Mouse (Mus musculus): Measurements from ENCODE around the gene Tomm40. TPM values are rescaled to one million over a fixed set of nuclear protein-coding genes. Genes with fewer than 3 reads are reported as not detected.
A peak's percentile ranks its signal among the peaks of the same experiment; 100 is the strongest.

Tomm40 gene
- polyA plus RNA-seq, 1 experiment from 2014 or later: 128 TPM

GRCm38 (mm10) chr7:19743791-19744190 is 28.6 kb upstream of the Tomm40 start:
- H3K27ac ChIP-seq (replicated peaks): peak overlapping the region; percentile 84; the same call in 1 of the 2 replicates
- peaks cover 47% of the 10 kb centered on the region for H3K36me3 ChIP-seq
- no peaks in the 10 kb centered on the region for H3K27me3 ChIP-seq (replicated peaks)
- H3K4me1 ChIP-seq: peaks cover 75% of the 10 kb centered on the region
- 74% methylated on average over 6 of the region's 6 CpGs for WGBS
- no peak overlapping the region for H3K4me3 ChIP-seq
- no peak overlapping the region for H3K4me2 ChIP-seq
- no peak for ATAC-seq (ENCODE audit: extremely low read depth, insufficient number of reproducible peaks, low FRiP score, low TSS enrichment)
- H3K9me3 ChIP-seq: peaks cover 4% of the 10 kb centered on the region; the same call in 1 of the 2 replicates
- H3K9ac ChIP-seq: no peak overlapping the region

GRCm38 (mm10) chr7:19742468-19742867 is 27.2 kb upstream of the Tomm40 start:
- Histone ChIP-seq H3K4me2 (no peak overlapping the region), H3K9ac (no peak overlapping the region), H3K4me3 (no peak overlapping the region), H3K4me1 (peaks cover 66% of the 10 kb centered on the region), H3K9me3 (peaks cover 4% of the 10 kb centered on the region; the same call in 1 of the 2 replicates), H3K27me3 (replicated peaks) (no peaks in the 10 kb centered on the region), H3K36me3 (peaks cover 57% of the 10 kb centered on the region), H3K27ac (replicated peaks) (no peak overlapping the region)
- 48% methylated on average over 5 of the region's 5 CpGs for WGBS
- ATAC-seq (ENCODE audit: extremely low read depth, insufficient number of reproducible peaks, low FRiP score, low TSS enrichment): no peak

- ATAC-seq (ENCODE audit: extremely low read depth, insufficient number of reproducible peaks, low FRiP score, low TSS enrichment): no peak
- no peaks in the 10 kb centered on the region for H3K27me3 ChIP-seq (replicated peaks)
- H3K27ac ChIP-seq (replicated peaks): peak overlapping the region; percentile 50; the same call in 1 of the 2 replicates
- no peak overlapping the region for H3K4me2 ChIP-seq
- WGBS: 25% methylated on average over 8 of the region's 8 CpGs
- peak overlapping the region; percentile 33; the same call in 1 of the 2 replicates for H3K9ac ChIP-seq
- H3K4me1 ChIP-seq: peaks cover 61% of the 10 kb centered on the region
- H3K36me3 ChIP-seq: peaks cover 67% of the 10 kb centered on the region
- H3K4me3 ChIP-seq: no peak overlapping the region
- H3K9me3 ChIP-seq: peaks cover 4% of the 10 kb centered on the region; the same call in 1 of the 2 replicates
These were observed 26.2 kb upstream of the Tomm40 start for GRCm38 (mm10) chr7:19741329-19742031.

- H3K27ac ChIP-seq (replicated peaks): no peak overlapping the region
- peaks cover 76% of the 10 kb centered on the region for H3K36me3 ChIP-seq
- 78% methylated on average over 11 of the region's 11 CpGs for WGBS
- H3K4me3 ChIP-seq: no peak overlapping the region
- H3K9me3 ChIP-seq: peaks cover 4% of the 10 kb centered on the region; the same call in 1 of the 2 replicates
- H3K9ac ChIP-seq: no peak overlapping the region
- no peaks in the 10 kb centered on the region for H3K27me3 ChIP-seq (replicated peaks)
- ATAC-seq (ENCODE audit: extremely low read depth, insufficient number of reproducible peaks, low FRiP score, low TSS enrichment): no peak
- H3K4me2 ChIP-seq: no peak overlapping the region
- H3K4me1 ChIP-seq: peaks cover 49% of the 10 kb centered on the region
These were observed 25.0 kb upstream of the Tomm40 start for GRCm38 (mm10) chr7:19740269-19740668.

GRCm38 (mm10) chr7:19738771-19739170 is 23.5 kb upstream of the Tomm40 start:
- no peaks in the 10 kb centered on the region for H3K27me3 ChIP-seq (replicated peaks)
- H3K9me3 ChIP-seq: peaks cover 4% of the 10 kb centered on the region; the same call in 1 of the 2 replicates
- 96% methylated on average over 3 of the region's 3 CpGs for WGBS
- no peak overlapping the region for H3K9ac ChIP-seq
- no peak for ATAC-seq (ENCODE audit: extremely low read depth, insufficient number of reproducible peaks, low FRiP score, low TSS enrichment)
- no peak overlapping the region for H3K4me2 ChIP-seq
- H3K4me3 ChIP-seq: no peak overlapping the region
- H3K4me1 ChIP-seq: peaks cover 34% of the 10 kb centered on the region
- H3K27ac ChIP-seq (replicated peaks): no peak overlapping the region
- peaks cover 89% of the 10 kb centered on the region for H3K36me3 ChIP-seq

- no peak overlapping the region; the same call in 1 of the 2 replicates for H3K9ac ChIP-seq
- H3K36me3 ChIP-seq: peaks cover 95% of the 10 kb centered on the region
- 0 out of 2 replicates have a peak overlapping the region, but pooled peaks have one; percentile 33 for H3K27ac ChIP-seq (replicated peaks)
- WGBS: 73% methylated on average over 16 of the region's 16 CpGs
- peaks cover 17% of the 10 kb centered on the region for H3K4me1 ChIP-seq
- H3K9me3 ChIP-seq: peaks cover 4% of the 10 kb centered on the region; the same call in 1 of the 2 replicates
- no peaks in the 10 kb centered on the region for H3K27me3 ChIP-seq (replicated peaks)
- ATAC-seq (ENCODE audit: extremely low read depth, insufficient number of reproducible peaks, low FRiP score, low TSS enrichment): no peak
- H3K4me2 ChIP-seq: no peak overlapping the region; the same call in 1 of the 2 replicates
- no peak overlapping the region for H3K4me3 ChIP-seq
These were observed 21.3 kb upstream of the Tomm40 start for GRCm38 (mm10) chr7:19736389-19737057.

- H3K9ac ChIP-seq: no peak overlapping the region
- H3K36me3 ChIP-seq: peaks cover 95% of the 10 kb centered on the region
- ATAC-seq (ENCODE audit: extremely low read depth, insufficient number of reproducible peaks, low FRiP score, low TSS enrichment): no peak
- 84% methylated on average over 10 of the region's 10 CpGs for WGBS
- H3K4me2 ChIP-seq: no peak overlapping the region
- peaks cover 6% of the 10 kb centered on the region; the same call in 1 of the 2 replicates for H3K4me1 ChIP-seq
- H3K27ac ChIP-seq (replicated peaks): no peak overlapping the region
- no peaks in the 10 kb centered on the region for H3K27me3 ChIP-seq (replicated peaks)
- H3K9me3 ChIP-seq: no peaks in the 10 kb centered on the region
- no peak overlapping the region for H3K4me3 ChIP-seq
These were observed 19.0 kb upstream of the Tomm40 start for GRCm38 (mm10) chr7:19734178-19734666.

GRCm38 (mm10) chr7:19726541-19726940 is 11.3 kb upstream of the Tomm40 start:
- no peaks in the 10 kb centered on the region for H3K27me3 ChIP-seq (replicated peaks)
- H3K9ac ChIP-seq: no peak overlapping the region
- 88% methylated on average over 4 of the region's 4 CpGs for WGBS
- peaks cover 100% of the 10 kb centered on the region for H3K36me3 ChIP-seq
- no peak overlapping the region for H3K4me3 ChIP-seq
- ATAC-seq (ENCODE audit: extremely low read depth, insufficient number of reproducible peaks, low FRiP score, low TSS enrichment): no peak
- H3K4me2 ChIP-seq: no peak overlapping the region
- no peaks in the 10 kb centered on the region for H3K4me1 ChIP-seq
- H3K9me3 ChIP-seq: no peaks in the 10 kb centered on the region
- H3K27ac ChIP-seq (replicated peaks): no peak overlapping the region

GRCm38 (mm10) chr7:19724167-19724566 is 8.9 kb upstream of the Tomm40 start:
- H3K4me2 ChIP-seq: no peak overlapping the region
- H3K27ac ChIP-seq (replicated peaks): 0 out of 2 replicates have a peak overlapping the region, but pooled peaks have one; percentile 9
- H3K27me3 ChIP-seq (replicated peaks): no peaks in the 10 kb centered on the region
- H3K36me3 ChIP-seq: peaks cover 100% of the 10 kb centered on the region
- no peak overlapping the region for H3K4me3 ChIP-seq
- H3K9ac ChIP-seq: no peak overlapping the region
- peaks cover 11% of the 10 kb centered on the region for H3K9me3 ChIP-seq
- WGBS: 95% methylated on average over 12 of the region's 12 CpGs
- H3K4me1 ChIP-seq: no peaks in the 10 kb centered on the region
- no peak for ATAC-seq (ENCODE audit: extremely low read depth, insufficient number of reproducible peaks, low FRiP score, low TSS enrichment)

- ATAC-seq (ENCODE audit: extremely low read depth, insufficient number of reproducible peaks, low FRiP score, low TSS enrichment): no peak
- WGBS: 73% methylated on average over 6 of the region's 6 CpGs
These were observed 7.5 kb upstream of the Tomm40 start for GRCm38 (mm10) chr7:19722754-19723195.

GRCm38 (mm10) chr7:19719200-19719599 is 4.0 kb upstream of the Tomm40 start:
- H3K36me3 ChIP-seq: peaks cover 72% of the 10 kb centered on the region

More at GRCm38 (mm10) chr7:19722754-19723195, 7.5 kb upstream of the Tomm40 start:
- H3K27me3 ChIP-seq (replicated peaks): no peaks in the 10 kb centered on the region
- no peak overlapping the region for H3K4me3 ChIP-seq
- no peak overlapping the region for H3K4me2 ChIP-seq
- peaks cover 11% of the 10 kb centered on the region for H3K9me3 ChIP-seq
- peaks cover 97% of the 10 kb centered on the region for H3K36me3 ChIP-seq
- H3K27ac ChIP-seq (replicated peaks): peak overlapping the region; percentile 78
- no peak overlapping the region for H3K9ac ChIP-seq
- H3K4me1 ChIP-seq: no peaks in the 10 kb centered on the region

More at GRCm38 (mm10) chr7:19719200-19719599, 4.0 kb upstream of the Tomm40 start:
- Histone ChIP-seq H3K4me2 (no peak overlapping the region), H3K9me3 (peaks cover 11% of the 10 kb centered on the region), H3K27ac (replicated peaks) (no peak overlapping the region), H3K4me1 (peaks cover 15% of the 10 kb centered on the region), H3K9ac (no peak overlapping the region), H3K27me3 (replicated peaks) (no peaks in the 10 kb centered on the region), H3K4me3 (no peak overlapping the region)
- ATAC-seq (ENCODE audit: extremely low read depth, insufficient number of reproducible peaks, low FRiP score, low TSS enrichment): no peak
- WGBS: 85% methylated on average over 4 of the region's 4 CpGs

All from heart, embryonic 13.5 days (tissue).